Mouse (Mus musculus) embryonic fibroblast, embryonic 13.5 days (primary cell): ENCODE measurements around the gene Mlx. TPM values are rescaled to one million over a fixed set of nuclear protein-coding genes. Genes with fewer than 3 reads are reported as not detected.

Source experiments
- H3K27ac ChIP-seq: 2 replicates; pipeline ENCODE4 v1.5.1; 2012; ENCODE audit warnings: low read length, control low read depth, inconsistent platforms; ENCODE audit not compliant: insufficient read depth
- H3K4me1 ChIP-seq: 2 replicates; pipeline ENCODE4 v1.6.1; 2011; ENCODE audit warnings: low read length; ENCODE audit not compliant: control insufficient read depth, insufficient read depth
- H3K4me3 ChIP-seq: 2 replicates; pipeline ENCODE4 v1.5.1; 2011; ENCODE audit warnings: mild to moderate bottlenecking, control low read depth, low read length; ENCODE audit not compliant: insufficient read depth
- CTCF ChIP-seq: IDR thresholded peaks from 2 replicates; pipeline ENCODE4 v1.5.1; 2011; ENCODE audit warnings: mild to moderate bottlenecking, control low read depth, low read length, moderate library complexity, borderline replicate concordance; ENCODE audit not compliant: insufficient read depth
- POLR2A ChIP-seq: IDR thresholded peaks from 2 replicates; pipeline ENCODE4 v1.6.1; 2011; ENCODE audit warnings: low read depth, mild to moderate bottlenecking, control low read depth, low read length, moderate library complexity
- polyA plus RNA-seq: library from polyadenylated mRNA; stranded (reverse); fragments of >200 nt; gene quantifications from 2 replicates; pipeline ENCODE4 v1.2.4, GENCODE M21; 2011; ENCODE audit warnings: low read depth; ENCODE audit not compliant: missing spikeins, insufficient read length

Gene Mlx
- polyA plus RNA-seq, 1 experiment = 30.1 TPM

GRCm38 (mm10) chr11:101130056-101130756 lies 43.1 kb downstream of the Mlx start:
- H3K4me1 ChIP-seq = no peaks in the 10 kb centered on the region
- TF ChIP-seq CTCF = no peak
- TF ChIP-seq POLR2A = no peak
- no peak overlapping the region for H3K27ac ChIP-seq
- no peak overlapping the region for H3K4me3 ChIP-seq

DNA sequence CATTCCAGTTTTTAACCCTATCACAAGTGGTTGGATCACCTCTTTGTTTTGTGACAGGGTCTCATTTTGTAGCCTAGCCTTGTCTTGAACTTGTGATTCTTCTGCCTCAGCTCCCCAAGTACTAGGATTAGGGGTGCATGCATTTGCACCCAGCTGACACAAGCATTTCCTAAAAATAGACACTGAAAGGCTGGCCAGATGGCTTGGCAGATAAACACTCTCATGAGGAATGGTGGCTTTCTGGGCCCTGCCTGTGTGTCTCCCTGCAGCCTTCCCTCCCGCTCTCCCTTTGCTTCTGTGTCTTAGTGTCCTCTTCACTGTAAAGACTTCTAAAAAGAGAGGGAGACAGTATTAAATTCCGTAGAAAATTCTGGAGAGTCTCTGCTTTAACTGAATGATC lies 44.1 kb downstream of the Mlx start:
- H3K27ac ChIP-seq = no peak overlapping the region
- TF ChIP-seq POLR2A (no peak), CTCF (no peak)

GRCm38 (mm10) chr11:101131701-101132100 lies 44.6 kb downstream of the Mlx start:
- Histone ChIP-seq H3K4me3 (no peak overlapping the region), H3K27ac (no peak overlapping the region), H3K4me1 (no peaks in the 10 kb centered on the region)
- no peak for TF ChIP-seq POLR2A
- no peak for TF ChIP-seq CTCF

More for the DNA sequence above, 44.1 kb downstream of the Mlx start:
- Histone ChIP-seq H3K4me3 (no peak overlapping the region), H3K4me1 (no peaks in the 10 kb centered on the region)

DNA sequence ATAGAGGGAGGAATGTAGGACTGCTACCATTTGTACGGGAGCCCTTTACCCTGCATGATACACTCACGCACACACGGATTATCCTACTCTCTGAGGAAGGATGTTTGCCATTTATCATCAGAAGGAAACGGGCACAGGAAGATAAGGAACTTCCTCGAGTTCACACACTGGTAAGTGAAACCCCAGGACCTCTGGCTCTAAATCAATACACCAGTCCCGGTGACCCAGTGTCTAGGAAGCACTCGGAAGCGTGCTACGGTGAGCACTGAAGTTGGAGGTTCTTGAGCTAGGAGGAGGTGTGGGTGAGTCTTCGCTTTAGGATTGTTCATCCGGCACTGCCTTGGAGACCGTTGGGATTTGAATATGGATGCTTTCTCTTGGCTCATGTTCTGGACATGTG lies 46.0 kb downstream of the Mlx start:
- Histone ChIP-seq H3K4me1 (no peaks in the 10 kb centered on the region), H3K27ac (no peak overlapping the region), H3K4me3 (no peak overlapping the region)
- TF ChIP-seq POLR2A (no peak), CTCF (no peak)

- Histone ChIP-seq H3K27ac (no peak overlapping the region), H3K4me1 (no peaks in the 10 kb centered on the region), H3K4me3 (no peak overlapping the region)
- TF ChIP-seq POLR2A (no peak), CTCF (no peak)
Observed at GRCm38 (mm10) chr11:101134217-101134865, 47.3 kb downstream of the Mlx start.

GRCm38 (mm10) chr11:101137000-101137399 lies 49.9 kb downstream of the Mlx start:
- TF ChIP-seq CTCF (no peak), POLR2A (no peak)
- H3K4me1 ChIP-seq = peaks cover 4% of the 10 kb centered on the region
- H3K4me3 ChIP-seq = no peak overlapping the region
- no peak overlapping the region for H3K27ac ChIP-seq

- Histone ChIP-seq H3K27ac (no peak overlapping the region), H3K4me3 (no peak overlapping the region), H3K4me1 (peaks cover 4% of the 10 kb centered on the region)
- TF ChIP-seq POLR2A (no peak), CTCF (no peak)
Observed at GRCm38 (mm10) chr11:101138536-101139181, 51.6 kb downstream of the Mlx start.

DNA sequence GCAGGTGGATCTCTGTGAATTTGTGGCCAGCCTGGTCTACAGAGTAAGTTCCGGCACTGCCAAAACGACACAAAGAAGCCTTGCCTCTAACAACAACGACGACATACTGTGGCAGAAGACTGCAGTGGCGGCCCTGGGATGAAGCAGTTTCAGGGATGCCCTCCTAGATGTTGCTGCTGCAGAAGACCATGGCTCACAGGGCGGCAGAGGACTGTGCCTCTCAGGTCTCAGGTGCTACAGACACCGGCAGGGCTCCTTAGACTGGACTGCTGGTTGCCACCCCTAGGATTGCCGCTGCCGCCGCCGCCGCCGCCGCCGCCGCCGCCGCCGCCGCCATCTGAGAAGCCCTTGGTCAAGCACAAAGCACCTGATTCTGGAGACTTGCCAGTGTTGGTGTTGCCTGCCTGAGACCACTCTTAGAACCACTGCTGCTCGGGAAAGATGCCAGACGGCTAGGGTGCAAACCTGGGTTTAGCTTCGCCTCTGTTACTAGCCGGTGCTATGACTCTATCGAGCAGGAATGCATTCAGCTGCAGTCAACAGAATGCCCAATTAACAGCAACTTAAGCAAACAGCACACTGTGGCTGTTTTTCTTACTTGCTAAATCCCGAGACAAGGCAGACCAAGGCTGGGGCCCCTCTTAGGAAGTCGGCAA lies 53.2 kb downstream of the Mlx start:
- TF ChIP-seq POLR2A = no peak
- no peak for TF ChIP-seq CTCF

GRCm38 (mm10) chr11:101141088-101141487 lies 54.0 kb downstream of the Mlx start:
- Histone ChIP-seq H3K27ac (no peak overlapping the region), H3K4me3 (no peak overlapping the region), H3K4me1 (peaks cover 4% of the 10 kb centered on the region)
- TF ChIP-seq POLR2A = no peak
- TF ChIP-seq CTCF = no peak

More for the DNA sequence above, 53.2 kb downstream of the Mlx start:
- Histone ChIP-seq H3K4me1 (peaks cover 4% of the 10 kb centered on the region), H3K27ac (no peak overlapping the region), H3K4me3 (no peak overlapping the region)

Other genes with a start within 250 kb of the Mlx start
- 13.3 and 13.7 TPM in 2 replicates for gene Stat5b, start 236.6 kb upstream of the Mlx start, polyA plus RNA-seq
- gene Stat5a, start 227.9 kb upstream of the Mlx start, polyA plus RNA-seq = 11.5 and 12.4 TPM in 2 replicates
- 122 and 158 TPM in 2 replicates for gene Stat3, start 147.7 kb upstream of the Mlx start, polyA plus RNA-seq
- gene Cavin1, start 116.4 kb upstream of the Mlx start, polyA plus RNA-seq = 387 and 486 TPM in 2 replicates
- gene Atp6v0a1, start 77.8 kb upstream of the Mlx start, polyA plus RNA-seq = 43.7 and 50.7 TPM in 2 replicates
- gene Naglu, start 17.3 kb upstream of the Mlx start, polyA plus RNA-seq = 21.8 and 24.9 TPM in 2 replicates
- gene Hsd17b1, start 8.9 kb upstream of the Mlx start, polyA plus RNA-seq = 1.2 and 5.2 TPM in 2 replicates
- gene Coasy, start 4.7 kb upstream of the Mlx start, polyA plus RNA-seq = 14.9 and 15.0 TPM in 2 replicates
- 10.3 and 12.9 TPM in 2 replicates for gene Psmc3ip, start 8.2 kb downstream of the Mlx start, polyA plus RNA-seq
- gene Retreg3, start 32.6 kb downstream of the Mlx start, polyA plus RNA-seq = 29.8 and 34.1 TPM in 2 replicates
- gene Tubg1, start 32.7 kb downstream of the Mlx start, polyA plus RNA-seq = 34.8 and 36.2 TPM in 2 replicates
- gene Tubg2, start 68.6 kb downstream of the Mlx start, polyA plus RNA-seq = 5.5 and 6.1 TPM in 2 replicates
- gene Cntnap1, start 83.2 kb downstream of the Mlx start, polyA plus RNA-seq = 3.0 TPM in 2 replicates
- 7.1 and 11.5 TPM in 2 replicates for gene Plekhh3, start 84.1 kb downstream of the Mlx start, polyA plus RNA-seq
- not detected in 2 replicates for gene Ccr10, start 88.2 kb downstream of the Mlx start, polyA plus RNA-seq
- 13.9 and 14.4 TPM in 2 replicates for gene Ezh1, start 139.2 kb downstream of the Mlx start, polyA plus RNA-seq
- gene Ramp2, start 158.8 kb downstream of the Mlx start, polyA plus RNA-seq = 2.3 and 2.7 TPM in 2 replicates
- gene Vps25, start 166.4 kb downstream of the Mlx start, polyA plus RNA-seq = 99.4 and 135 TPM in 2 replicates
- gene Wnk4, start 173.3 kb downstream of the Mlx start, polyA plus RNA-seq = 1.8 and 2.0 TPM in 2 replicates
- 0.87 and 1.0 TPM in 2 replicates for gene Cntd1, start 191.7 kb downstream of the Mlx start, polyA plus RNA-seq
- 77.1 and 78.8 TPM in 2 replicates for gene Coa3, start 191.8 kb downstream of the Mlx start, polyA plus RNA-seq
- gene Becn1, start 215.0 kb downstream of the Mlx start, polyA plus RNA-seq = 77.3 and 86.3 TPM in 2 replicates
- gene Psme3, start 228.9 kb downstream of the Mlx start, polyA plus RNA-seq = 127 and 143 TPM in 2 replicates
- gene Aoc2, start 237.8 kb downstream of the Mlx start, polyA plus RNA-seq = 1.3 and 1.7 TPM in 2 replicates
- gene Aoc3, start 243.3 kb downstream of the Mlx start, polyA plus RNA-seq = 2.7 and 4.2 TPM in 2 replicates